Comparison of ENCODE assay signal across 9 mouse cellular contexts in the genomic region with DNA sequence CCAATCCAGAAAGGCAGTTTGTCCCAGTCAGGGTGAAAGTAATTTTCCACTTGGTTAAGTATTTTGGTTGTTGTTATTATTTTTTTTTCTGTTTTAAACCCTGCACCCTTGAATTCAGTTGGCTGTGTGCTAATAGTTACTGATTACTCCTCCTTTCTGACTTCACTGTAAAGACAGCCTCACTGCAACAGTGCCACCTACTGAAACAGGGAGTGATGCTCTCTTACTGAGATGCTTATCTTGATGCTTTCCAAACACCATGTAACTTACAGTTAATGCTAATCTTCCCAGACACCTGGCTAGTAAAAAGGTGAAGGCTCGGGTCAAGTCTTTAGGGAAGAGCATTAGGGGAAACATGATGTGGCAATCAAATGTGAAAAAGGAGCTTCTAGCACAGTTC.
DNase-seq lines count a peak whose midpoint lies in the region; ATAC-seq and TF ChIP-seq lines count a peak whose summit lies in the region.
"Had no signal": no experiment of that assay in that cellular context is flagged by ENCODE, and none has a peak within 500 bp of the region (broad histone marks: within the 10 kb centered on the region; RNA-seq: fewer than 3 reads in every experiment).

No protein-coding gene starts in this region.

- no peaks in the 10 kb centered on the region for H3K4me1 ChIP-seq in forebrain, embryonic 14.5 days (ENCODE audit: control insufficient read depth, insufficient read depth, low read length)
- no peaks in the 10 kb centered on the region for H3K4me1 ChIP-seq in forebrain, embryonic 11.5 days (replicated peaks; ENCODE audit: control insufficient read depth, insufficient read depth, low read length)
- no peaks in the 10 kb centered on the region for H3K4me1 ChIP-seq in lung, postnatal 0 days (ENCODE audit: insufficient read depth, low read depth, low read length)
- H3K4me1 ChIP-seq: hindbrain, embryonic 15.5 days had no signal

- H3K27me3 ChIP-seq in forebrain, embryonic 14.5 days (replicated peaks; ENCODE audit: control insufficient read depth, insufficient read depth, low read length): no peaks in the 10 kb centered on the region
- H3K27me3 ChIP-seq in forebrain, embryonic 11.5 days (ENCODE audit: control insufficient read depth, insufficient read depth, low read length): no peaks in the 10 kb centered on the region
- no peaks in the 10 kb centered on the region for H3K27me3 ChIP-seq in lung, postnatal 0 days (replicated peaks; ENCODE audit: insufficient read depth, low read length)
- H3K27me3 ChIP-seq: hindbrain, embryonic 15.5 days had no signal

- H3K36me3 ChIP-seq in forebrain, embryonic 14.5 days (ENCODE audit: control insufficient read depth, insufficient read depth, low read length): no peaks in the 10 kb centered on the region
- no peaks in the 10 kb centered on the region for H3K36me3 ChIP-seq in forebrain, embryonic 11.5 days (ENCODE audit: control insufficient read depth, insufficient read depth, low read length)
- no peaks in the 10 kb centered on the region for H3K36me3 ChIP-seq in lung, postnatal 0 days (ENCODE audit: insufficient read depth, low read length)
- H3K36me3 ChIP-seq: hindbrain, embryonic 15.5 days had no signal

- H3K9me3 ChIP-seq in forebrain, embryonic 14.5 days (replicated peaks; ENCODE audit: control insufficient read depth, low read length): no peaks in the 10 kb centered on the region
- H3K9me3 ChIP-seq in forebrain, embryonic 11.5 days (ENCODE audit: control insufficient read depth, low read length): no peaks in the 10 kb centered on the region
- H3K9me3 ChIP-seq in lung, postnatal 0 days (ENCODE audit: low read length): no peaks in the 10 kb centered on the region
- H3K9me3 ChIP-seq: hindbrain, embryonic 15.5 days had no signal

- no peak overlapping the region for H3K4me3 ChIP-seq in forebrain, embryonic 14.5 days (ENCODE audit: low read depth, low read length)
- H3K4me3 ChIP-seq in forebrain, embryonic 11.5 days (ENCODE audit: low read depth, low read length): no peak overlapping the region
- no peak overlapping the region for H3K4me3 ChIP-seq in lung, postnatal 0 days (ENCODE audit: low read depth, low read length)
- H3K4me3 ChIP-seq: hindbrain, embryonic 15.5 days had no signal

- no peak overlapping the region for H3K27ac ChIP-seq in forebrain, embryonic 14.5 days (ENCODE audit: low read depth, low read length)
- no peak overlapping the region for H3K27ac ChIP-seq in forebrain, embryonic 11.5 days (ENCODE audit: low read depth, low read length)
- H3K27ac ChIP-seq in lung, postnatal 0 days (ENCODE audit: low read length): no peak overlapping the region
- H3K27ac ChIP-seq: hindbrain, embryonic 15.5 days had no signal

- DNase-seq in forebrain, embryonic 14.5 days (ENCODE audit: low spot score): peak; percentile 42
- no peak for DNase-seq in forebrain, embryonic 11.5 days (ENCODE audit: low spot score)
- DNase-seq in lung, postnatal 0 days (ENCODE audit: low spot score): peak; percentile 22
- DNase-seq in lung, postnatal 25 days (ENCODE audit: low spot score): no peak
- peak; percentile 1 to 53 for DNase-seq in kidney, postnatal 36 days
- peak; percentile 4 for DNase-seq in right cerebral cortex, postnatal 25 days
- no peak for DNase-seq in cerebellum, adult 8-10 months

- no peak for TF ChIP-seq EP300 in lung, postnatal 0 days (IDR thresholded peaks at IDR 0.05)

- H3K4me2 ChIP-seq in forebrain, embryonic 14.5 days (ENCODE audit: low read length): no peak overlapping the region
- no peak overlapping the region for H3K4me2 ChIP-seq in forebrain, embryonic 11.5 days (ENCODE audit: low read depth, low read length, severe bottlenecking)
- no peak overlapping the region for H3K4me2 ChIP-seq in lung, postnatal 0 days (replicated peaks; ENCODE audit: low read depth, low read length)
- H3K4me2 ChIP-seq: hindbrain, embryonic 15.5 days had no signal

- H3K9ac ChIP-seq in forebrain, embryonic 14.5 days (ENCODE audit: low read length): no peak overlapping the region
- H3K9ac ChIP-seq in forebrain, embryonic 11.5 days (ENCODE audit: low read length): no peak overlapping the region
- no peak overlapping the region for H3K9ac ChIP-seq in lung, postnatal 0 days (replicated peaks; ENCODE audit: low read depth)
- H3K9ac ChIP-seq: hindbrain, embryonic 15.5 days had no signal

- no peak for ATAC-seq in forebrain, embryonic 14.5 days
- no peak for ATAC-seq in forebrain, embryonic 11.5 days (replicated peaks; ENCODE audit: low FRiP score)
- no peak for ATAC-seq in lung, postnatal 0 days
- ATAC-seq in granulocyte monocyte progenitor cell, adult 5-6 weeks (replicated peaks; ENCODE audit: poor library complexity, severe bottlenecking): no peak

- TF ChIP-seq CTCF in lung, postnatal 0 days (IDR thresholded peaks at IDR 0.05): peak; percentile 60

- WGBS in forebrain, embryonic 14.5 days: 45% methylated on average over 1 of the region's 1 CpGs
- WGBS in forebrain, embryonic 11.5 days: 57% methylated on average over 1 of the region's 1 CpGs
- 19% methylated on average over 1 of the region's 1 CpGs for WGBS in lung, postnatal 0 days

Comparison
In these comparisons a context has a peak if more than half of its experiments do, and no peak if none do; other contexts are left out.
1. DNase-seq: peak in forebrain, embryonic 14.5 days (single experiment), lung, postnatal 0 days (single experiment), kidney, postnatal 36 days (2 of 2) and right cerebral cortex, postnatal 25 days (single experiment); none in forebrain, embryonic 11.5 days (single experiment), lung, postnatal 25 days (single experiment) and cerebellum, adult 8-10 months (single experiment).